Mouse (Mus musculus) hindbrain, embryonic 13.5 days (tissue): ENCODE results near the gene Tsg101. TPM values are rescaled to one million over a fixed set of nuclear protein-coding genes. Genes with fewer than 3 reads are reported as not detected.

ENCODE experiments used
- ATAC-seq: fragments of 200-750 bp; cut with Nextera tagmentation; 2 replicates; pipeline ENCODE4 v1.8.0; 2017; ENCODE audit warnings: moderate TSS enrichment; ENCODE audit not compliant: low FRiP score
- H3K27ac ChIP-seq: fragments of 300-500 bp; sonication (generic); 2 replicates; pipeline ENCODE4 v1.5.1; 2015; ENCODE audit warnings: inconsistent platforms, mild to moderate bottlenecking, moderate library complexity
- H3K27me3 ChIP-seq: fragments of 300-500 bp; sonication (generic); 2 replicates; pipeline ENCODE4 v1.6.1; 2015; ENCODE audit warnings: mild to moderate bottlenecking, inconsistent platforms
- H3K36me3 ChIP-seq: fragments of 300-500 bp; sonication (generic); 2 replicates; pipeline ENCODE4 v1.6.1; 2015; ENCODE audit warnings: mild to moderate bottlenecking, inconsistent platforms
- H3K4me1 ChIP-seq: fragments of 300-500 bp; sonication (generic); replicated peaks from 2 replicates; pipeline ENCODE4 v1.6.1; 2015; ENCODE audit warnings: inconsistent platforms
- H3K4me2 ChIP-seq: fragments of 300-500 bp; sonication (generic); 2 replicates; pipeline ENCODE4 v1.6.1; 2015; ENCODE audit warnings: inconsistent platforms, mild to moderate bottlenecking, moderate library complexity
- H3K4me3 ChIP-seq: fragments of 300-500 bp; sonication (generic); 2 replicates; pipeline ENCODE4 v1.5.1; 2015; ENCODE audit warnings: mild to moderate bottlenecking, inconsistent platforms
- H3K9ac ChIP-seq: fragments of 300-500 bp; sonication (generic); 2 replicates; pipeline ENCODE4 v1.6.1; 2015; ENCODE audit warnings: mild to moderate bottlenecking, inconsistent platforms
- H3K9me3 ChIP-seq: fragments of 300-500 bp; sonication (generic); 2 replicates; pipeline ENCODE4 v1.6.1; 2016; ENCODE audit warnings: inconsistent platforms
- WGBS: fragments of 180-500 bp; shearing (Covaris S2); methylation state at CpG from one replicate; pipeline ENCODE4 v1.1.7; 2015; 5-methylcytosine and 5-hydroxymethylcytosine counted together
- polyA plus RNA-seq: library from polyadenylated mRNA; unstranded; fragments of >200 nt; fragmentation: Nextera tagmentation; extraction: Ambion mirVana; gene quantifications from 2 replicates; pipeline ENCODE4 v1.2.1, GENCODE M21; 2015

Gene Tsg101
- polyA plus RNA-seq, 1 experiment from 2014 or later: 397 TPM

DNA sequence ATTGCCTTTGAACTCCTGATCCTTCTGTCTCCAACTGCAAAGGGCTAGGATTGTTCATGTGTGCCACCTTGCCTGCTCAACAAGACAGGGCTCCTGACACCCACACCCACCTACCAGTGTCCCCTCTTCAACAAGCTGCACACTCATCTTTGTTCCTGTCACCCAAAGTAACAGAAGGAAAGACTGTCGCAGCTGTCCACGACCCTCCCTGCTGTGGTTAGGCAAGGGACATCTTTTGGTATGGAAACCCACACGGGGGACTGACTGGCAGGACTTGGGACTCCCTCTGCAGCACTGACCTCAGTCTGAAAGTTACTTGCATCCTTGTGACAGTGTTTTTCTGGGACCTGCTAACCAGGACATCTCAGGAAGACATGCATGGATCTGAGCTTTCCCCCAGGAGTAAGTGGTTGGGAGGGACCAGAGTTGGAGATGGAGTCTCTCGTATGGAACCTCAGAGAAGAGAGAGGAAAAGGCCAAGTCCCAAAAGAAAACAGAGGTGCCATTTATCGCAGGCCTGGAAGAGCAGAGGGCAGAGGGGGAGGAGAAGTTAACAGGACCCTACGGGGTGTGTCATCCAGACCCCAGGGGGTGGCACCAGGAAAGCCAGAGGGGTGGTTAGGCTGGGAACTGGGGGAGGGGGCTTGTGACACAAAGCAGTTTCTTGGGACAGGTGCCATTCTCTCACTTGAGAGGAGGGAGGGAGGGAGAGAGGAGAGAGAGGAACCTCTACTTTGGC, 78.8 kb downstream of the Tsg101 start, which contains the start of gene Ldha:
Ldha (plus strand) TSS at position 689 of the 739 bp plus-strand sequence.
- H3K36me3 ChIP-seq: no peaks in the 10 kb centered on the region
- H3K4me3 ChIP-seq: no peak within 1 kb of the TSS
- no peak within 1 kb of the TSS for H3K4me2 ChIP-seq
- WGBS: 34% methylated on average over 6 of the region's 6 CpGs
- H3K9ac ChIP-seq: no peak within 1 kb of the TSS
- no peak for ATAC-seq
- H3K27ac ChIP-seq: no peak within 1 kb of the TSS
- peaks cover 27% of the 10 kb centered on the region for H3K27me3 ChIP-seq
- H3K4me1 ChIP-seq: peaks cover 27% of the 10 kb centered on the region
- H3K9me3 ChIP-seq: no peaks in the 10 kb centered on the region

DNA sequence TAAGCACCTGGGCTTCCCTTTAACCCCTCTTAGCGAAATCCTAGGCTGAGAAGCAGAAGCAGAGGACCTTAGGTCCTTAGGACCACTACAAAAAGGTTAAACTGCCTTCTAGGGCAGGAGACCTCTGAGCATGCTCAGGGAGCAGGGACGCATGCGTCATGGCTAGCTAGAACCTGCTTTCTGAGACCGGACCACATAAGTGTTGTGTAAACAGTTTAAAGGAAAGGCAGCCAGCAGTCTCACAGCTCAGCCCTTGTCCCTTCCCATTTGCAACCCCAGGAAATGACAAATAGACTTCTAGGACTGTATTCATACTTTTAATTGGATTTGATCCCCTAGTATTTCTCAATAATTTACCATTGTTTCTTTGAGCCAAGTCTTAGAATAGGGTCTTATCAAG, 79.4 kb downstream of the Tsg101 start:
- Histone ChIP-seq H3K9ac (no peak overlapping the region), H3K36me3 (no peaks in the 10 kb centered on the region), H3K4me3 (no peak overlapping the region), H3K9me3 (no peaks in the 10 kb centered on the region), H3K27ac (no peak overlapping the region), H3K4me2 (no peak overlapping the region), H3K4me1 (peaks cover 29% of the 10 kb centered on the region), H3K27me3 (peaks cover 27% of the 10 kb centered on the region)
- WGBS: 59% methylated on average over 4 of the region's 4 CpGs
- ATAC-seq: no peak

DNA sequence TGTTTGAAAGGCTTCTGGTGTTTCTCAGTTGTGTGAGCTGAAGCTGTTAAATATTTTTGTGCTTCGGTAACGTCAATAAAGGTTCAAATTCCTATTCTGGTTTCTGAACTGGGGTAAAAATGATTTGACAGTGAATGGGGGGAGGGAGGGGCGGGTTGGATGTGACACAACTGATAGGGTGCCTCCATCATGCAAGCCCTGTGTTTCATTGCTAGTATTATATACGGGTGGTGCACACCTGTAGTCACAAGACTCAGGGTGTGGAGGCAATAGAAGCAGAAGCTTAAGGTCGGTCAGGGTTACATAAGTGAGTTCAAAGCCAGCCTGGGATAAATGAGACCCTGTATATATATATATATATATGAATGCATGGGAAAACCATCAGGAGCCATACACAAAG, 79.9 kb downstream of the Tsg101 start:
- no peak overlapping the region for H3K27ac ChIP-seq
- 75% methylated on average over 5 of the region's 5 CpGs for WGBS
- peaks cover 27% of the 10 kb centered on the region for H3K27me3 ChIP-seq
- no peaks in the 10 kb centered on the region for H3K36me3 ChIP-seq
- no peak overlapping the region for H3K4me3 ChIP-seq
- no peak for ATAC-seq
- H3K9me3 ChIP-seq: no peaks in the 10 kb centered on the region
- H3K4me1 ChIP-seq: peaks cover 29% of the 10 kb centered on the region
- no peak overlapping the region for H3K4me2 ChIP-seq
- H3K9ac ChIP-seq: no peak overlapping the region

DNA sequence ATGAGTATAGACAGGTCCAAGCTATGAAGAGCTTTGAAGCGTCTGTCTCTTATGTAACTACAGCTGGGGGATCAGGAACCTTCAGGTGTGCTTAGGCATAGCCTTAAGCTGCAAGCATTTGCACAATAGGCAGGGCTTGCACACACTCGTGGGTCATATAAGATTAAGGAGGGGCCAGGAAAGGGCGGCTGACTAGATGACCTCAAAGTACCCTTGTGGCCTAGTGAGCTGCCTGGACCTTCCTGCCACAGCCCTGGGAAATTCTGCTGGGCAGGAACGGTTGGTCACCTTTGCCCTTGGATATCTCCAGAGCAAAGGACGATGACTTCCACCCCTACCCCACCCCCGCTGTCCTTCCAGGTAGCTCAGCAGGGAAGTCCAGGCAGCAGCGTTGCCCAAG, 80.3 kb downstream of the Tsg101 start:
- H3K9me3 ChIP-seq: no peaks in the 10 kb centered on the region
- H3K27ac ChIP-seq: no peak overlapping the region
- peaks cover 27% of the 10 kb centered on the region for H3K27me3 ChIP-seq
- no peak overlapping the region for H3K4me2 ChIP-seq
- H3K9ac ChIP-seq: no peak overlapping the region
- ATAC-seq: no peak
- H3K36me3 ChIP-seq: no peaks in the 10 kb centered on the region
- H3K4me3 ChIP-seq: no peak overlapping the region
- peaks cover 29% of the 10 kb centered on the region for H3K4me1 ChIP-seq
- WGBS: 38% methylated on average over 7 of the region's 7 CpGs

Other genes starting within 250 kb of the Tsg101 start
- 0.43 and 0.62 TPM in 2 replicates for gene Tph1, start 247.4 kb downstream of the Tsg101 start, polyA plus RNA-seq
- 16.1 and 17.6 TPM in 2 replicates for gene Saal1, start 209.3 kb downstream of the Tsg101 start, polyA plus RNA-seq
- 0.35 TPM in 1 of 2 replicates, not detected in the other for gene Saa3, start 204.3 kb downstream of the Tsg101 start, polyA plus RNA-seq
- not detected in 2 replicates for gene Saa4, start 187.4 kb downstream of the Tsg101 start, polyA plus RNA-seq
- gene Saa1, start 177.0 kb downstream of the Tsg101 start, polyA plus RNA-seq: not detected in 2 replicates
- gene Saa2, start 168.2 kb downstream of the Tsg101 start, polyA plus RNA-seq: not detected in 2 replicates
- gene Hps5, start 123.9 kb downstream of the Tsg101 start, polyA plus RNA-seq: 15.6 and 16.3 TPM in 2 replicates
- gene Gtf2h1, start 123.9 kb downstream of the Tsg101 start, polyA plus RNA-seq: 43.7 and 44.2 TPM in 2 replicates
- gene Ldha, start 78.5 kb downstream of the Tsg101 start, polyA plus RNA-seq: 521 and 535 TPM in 2 replicates
- 0.26 and 0.35 TPM in 2 replicates for gene Ldhc, start 58.8 kb downstream of the Tsg101 start, polyA plus RNA-seq
- 5.0 and 5.9 TPM in 2 replicates for gene Uevld, start 38.6 kb upstream of the Tsg101 start, polyA plus RNA-seq
- gene Gm9999, start 63.6 kb upstream of the Tsg101 start, polyA plus RNA-seq: not detected in 2 replicates
- 8.9 and 9.8 TPM in 2 replicates for gene Spty2d1, start 88.4 kb upstream of the Tsg101 start, polyA plus RNA-seq
- gene Tmem86a, start 130.6 kb upstream of the Tsg101 start, polyA plus RNA-seq: 24.4 and 27.1 TPM in 2 replicates
- gene Ptpn5, start 213.7 kb upstream of the Tsg101 start, polyA plus RNA-seq: 112 and 120 TPM in 2 replicates